Mouse (Mus musculus): ENCODE measurements at regions not wholly inside any gene's neighbourhood (a gene's known extent, or its start where the extent isn't known, plus 50 kb on each side); places are given as distances from the start of the nearest gene placed in this dataset.

- peak; percentile 28 to 54 for DNase-seq
These were observed 115.0 kb downstream of the Tle3 start for GRCm38 (mm10) chr9:61487146-61487545.

GRCm38 (mm10) chr9:61484391-61484790 lies 112.2 kb downstream of the Tle3 start:
- DNase-seq = no peak

DNA sequence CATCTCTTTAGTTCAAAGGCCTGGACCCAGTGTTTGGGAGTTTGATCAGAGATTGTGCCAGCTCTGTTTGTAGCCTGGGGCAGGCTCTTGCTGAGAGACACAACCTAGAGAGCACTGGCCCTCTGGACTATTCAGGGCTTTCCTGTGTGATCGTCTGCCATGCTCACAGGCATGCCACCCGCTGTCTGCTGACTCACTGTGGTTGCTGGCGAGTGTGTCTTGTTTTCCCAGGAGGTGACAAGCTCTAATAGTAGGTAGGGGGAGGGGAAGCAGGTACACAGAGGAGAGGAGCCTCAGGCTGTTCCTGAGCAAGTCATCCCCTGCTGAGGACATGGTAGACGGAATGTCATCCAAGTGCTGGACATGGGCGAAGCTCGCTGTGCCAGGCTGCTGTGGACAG lies 107.5 kb downstream of the Tle3 start:
- peak; percentile 61 to 76 for DNase-seq

- no peak for DNase-seq
These were observed 106.7 kb downstream of the Tle3 start for GRCm38 (mm10) chr9:61478862-61479261.

GRCm38 (mm10) chr9:61476351-61476750 lies 104.2 kb downstream of the Tle3 start:
- DNase-seq = no peak

GRCm38 (mm10) chr9:61470815-61471505 lies 98.8 kb downstream of the Tle3 start:
- no peak for DNase-seq

- DNase-seq = no peak
These were observed 96.8 kb downstream of the Tle3 start for GRCm38 (mm10) chr9:61468897-61469509.

GRCm38 (mm10) chr9:61468368-61468848 lies 96.2 kb downstream of the Tle3 start:
- DNase-seq = peak in 1 of 2 experiments; percentile 35

Measured in cerebellum, postnatal 25 days (tissue).